Mouse (Mus musculus) left cerebral cortex, postnatal 25 days (tissue): ENCODE data around the gene Mrto4. TPM values are rescaled to one million over a fixed set of nuclear protein-coding genes. Genes with fewer than 3 reads are reported as not detected.
A peak's percentile ranks its signal among the peaks of the same experiment; 100 is the strongest.

ENCODE experiments used
- DNase-seq, 2 experiments: peaks; one replicate each; pipeline ENCODE4 v3.0.0; 2022; ENCODE audit warnings: low spot score in 2 of 2, mixed read lengths in 1 of 2
- intact Hi-C: fragments of 180-260 bp; cut with DNase I; formaldehyde crosslinking; loops from one replicate; pipeline ENCODE4 v1.15.1; 2025
- total RNA-seq, 2 experiments: library from RNA; stranded (reverse); gene quantifications; 2 replicates each; pipeline ENCODE4 v1.2.3; 2021

The Mrto4 gene
- total RNA-seq, 2 experiments from 2014 or later: 43.3 to 45.7 TPM

DNA sequence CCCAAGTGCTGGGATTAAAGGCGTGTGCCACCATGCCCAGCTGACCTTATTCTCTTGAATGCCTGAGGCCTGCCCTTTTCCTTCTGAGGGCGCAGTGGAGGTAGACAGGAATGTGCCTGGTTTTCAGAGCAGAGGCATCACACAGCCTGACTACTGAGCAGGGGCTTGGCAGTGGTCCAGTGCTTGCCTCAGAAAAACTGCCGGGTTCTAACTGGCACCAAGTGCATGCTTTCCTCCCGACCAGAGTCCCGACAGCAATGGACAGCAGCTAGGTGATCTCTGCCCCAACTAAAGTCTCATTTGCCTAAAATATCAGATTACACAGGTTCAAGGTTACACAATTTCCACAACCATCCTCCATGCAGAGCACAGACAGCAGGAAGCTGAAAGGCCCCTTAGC lies 8.7 kb downstream of the Mrto4 start:
- intact Hi-C loops: no loop called here
- peak; percentile 34 to 48 for DNase-seq

GRCm38 (mm10) chr4:139341556-139342233 lies 10.7 kb downstream of the Mrto4 start:
- DNase-seq: no peak
- intact Hi-C loops: no loop called here

DNA sequence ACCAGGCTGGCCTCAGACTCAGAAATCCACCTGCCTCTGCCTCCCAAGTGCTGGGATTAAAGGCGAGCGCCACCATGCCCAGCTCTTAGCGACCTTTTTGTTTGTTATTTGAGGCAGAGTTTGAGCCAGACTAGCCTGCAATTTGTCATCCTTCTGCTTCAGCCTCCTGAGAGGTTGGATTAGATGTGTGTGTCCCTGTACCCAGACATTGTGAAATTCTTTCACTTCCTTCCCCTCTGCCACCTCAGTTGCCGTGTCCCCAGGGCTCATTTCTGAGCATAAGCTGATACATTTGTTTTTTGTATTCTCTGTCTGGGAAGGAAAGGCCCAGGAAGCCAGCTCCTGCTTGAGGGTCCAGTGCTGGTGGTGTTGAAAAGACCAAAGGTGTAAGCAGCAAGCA lies 11.5 kb downstream of the Mrto4 start:
- intact Hi-C loops: no loop called here
- no peak for DNase-seq

GRCm38 (mm10) chr4:139338145-139338544 lies 14.2 kb downstream of the Mrto4 start:
- intact Hi-C loops: no loop called here
- DNase-seq: no peak

DNA sequence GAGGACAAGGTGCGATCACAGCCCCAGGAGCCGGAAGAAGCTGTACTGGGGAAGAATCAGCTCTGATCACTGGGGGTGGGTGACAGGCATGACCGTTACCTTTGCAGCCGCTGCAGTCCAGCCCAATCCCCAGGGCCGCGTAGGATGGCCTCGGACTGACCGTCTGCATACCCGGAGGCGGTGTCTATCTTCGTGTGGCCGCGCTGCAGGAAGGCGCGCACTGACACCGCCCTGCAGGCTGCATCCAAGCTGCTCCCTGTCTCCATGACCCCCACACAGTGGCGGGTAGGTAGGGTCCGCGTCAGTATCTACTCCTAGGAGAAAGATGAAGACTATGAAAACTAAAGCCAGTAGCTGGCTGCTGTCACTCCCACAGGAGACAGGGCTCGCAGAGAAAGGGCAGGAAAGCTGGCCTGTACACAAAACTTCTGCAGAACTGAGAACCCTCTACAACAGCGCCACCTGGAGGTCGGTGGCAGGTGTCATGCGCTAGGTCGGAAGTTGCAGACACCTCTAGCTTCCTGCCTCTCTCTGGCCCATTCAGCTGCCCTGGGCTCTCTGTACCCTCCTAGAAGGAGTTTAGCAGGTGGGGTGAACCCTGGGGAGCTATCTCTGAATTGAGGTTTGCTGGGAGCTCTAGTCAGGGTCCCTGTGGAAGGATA lies 15.4 kb downstream of the Mrto4 start:
- intact Hi-C loops: no loop called here
- peak; percentile 39 for DNase-seq

- intact Hi-C loops: no loop called here
- no peak for DNase-seq
Observed at GRCm38 (mm10) chr4:139335507-139335906, 16.9 kb downstream of the Mrto4 start.

DNA sequence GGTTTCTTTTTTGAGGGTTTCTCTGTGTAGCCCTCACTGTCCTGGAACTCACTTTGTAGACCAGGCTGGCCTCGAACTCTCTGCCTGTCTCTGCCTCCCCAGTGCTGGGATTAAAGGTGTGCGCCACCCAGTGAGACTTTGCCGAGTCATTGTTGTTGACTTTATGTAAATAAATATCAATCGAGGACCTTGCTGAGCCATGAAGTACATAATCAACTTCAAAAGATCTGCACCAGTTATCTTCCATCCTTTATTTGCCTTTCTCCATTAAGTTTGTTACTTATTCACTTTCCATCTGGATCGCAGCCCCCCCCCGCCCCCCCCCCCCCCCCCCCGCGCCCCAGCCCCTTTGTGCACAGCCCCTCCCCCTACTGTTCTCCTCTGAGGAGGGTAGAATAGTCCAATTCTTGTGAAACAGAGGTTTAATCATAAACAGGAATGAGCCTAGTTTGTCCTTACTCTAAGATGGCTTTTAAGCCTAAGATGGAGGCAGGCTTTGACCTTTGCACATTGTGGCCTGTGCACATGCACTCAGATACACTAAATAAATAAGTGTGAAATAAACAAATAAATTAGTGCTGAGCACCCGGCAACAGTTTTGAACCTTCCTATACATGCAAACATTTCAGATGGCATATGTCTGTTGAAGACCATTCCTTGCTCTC lies 17.6 kb downstream of the Mrto4 start:
- intact Hi-C loops: loop anchor here (5.0 kb wide), 1 partner anchor 247 kb away; no protein-coding TSS in a partner anchor
- no peak for DNase-seq

DNA sequence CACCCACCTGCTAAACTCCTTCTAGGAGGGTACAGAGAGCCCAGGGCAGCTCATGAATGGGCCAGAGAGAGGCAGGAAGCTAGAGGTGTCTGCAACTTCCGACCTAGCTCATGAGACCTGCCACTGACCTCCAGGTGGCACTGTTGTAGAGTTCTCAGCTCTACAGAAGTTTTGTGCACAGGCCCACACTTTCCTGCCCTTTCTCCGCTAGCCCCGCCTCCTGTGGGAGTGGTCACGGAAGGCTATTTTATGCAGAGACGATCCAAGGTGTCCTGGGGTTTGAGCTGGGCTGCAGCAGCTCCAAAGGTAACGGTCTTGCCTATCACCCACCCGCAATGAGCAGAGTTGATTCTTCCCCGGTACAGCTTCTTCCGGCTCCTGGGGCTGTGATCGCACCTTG lies 21.8 kb downstream of the Mrto4 start:
- intact Hi-C loops: loop anchor here (5.0 kb wide), 1 partner anchor 243 kb away; no protein-coding TSS in a partner anchor

DNA sequence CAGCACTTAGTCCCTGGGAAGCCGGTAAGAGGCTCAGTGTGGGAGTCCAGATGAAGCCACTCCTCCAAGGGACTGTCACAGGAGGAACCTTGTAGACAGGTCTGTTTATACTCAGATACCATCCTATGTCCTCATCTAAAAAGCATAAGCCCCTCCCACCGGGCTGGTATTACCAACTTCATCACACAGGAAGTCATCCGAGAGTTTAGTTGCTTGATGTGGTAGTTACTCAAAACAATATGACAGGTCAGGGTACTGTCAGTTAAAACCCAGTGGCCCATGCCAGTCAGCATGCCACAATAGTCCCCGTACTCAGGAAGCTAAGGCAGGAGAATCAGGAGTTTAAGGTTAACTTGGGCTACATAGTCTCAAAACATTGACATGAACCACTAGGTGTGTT lies 32.6 kb downstream of the Mrto4 start:
- intact Hi-C loops: loop anchor here (10.0 kb wide), 1 partner anchor 395 kb away; no protein-coding TSS in a partner anchor
- no peak for DNase-seq

More for the DNA sequence above, 21.8 kb downstream of the Mrto4 start:
- no peak for DNase-seq

DNA sequence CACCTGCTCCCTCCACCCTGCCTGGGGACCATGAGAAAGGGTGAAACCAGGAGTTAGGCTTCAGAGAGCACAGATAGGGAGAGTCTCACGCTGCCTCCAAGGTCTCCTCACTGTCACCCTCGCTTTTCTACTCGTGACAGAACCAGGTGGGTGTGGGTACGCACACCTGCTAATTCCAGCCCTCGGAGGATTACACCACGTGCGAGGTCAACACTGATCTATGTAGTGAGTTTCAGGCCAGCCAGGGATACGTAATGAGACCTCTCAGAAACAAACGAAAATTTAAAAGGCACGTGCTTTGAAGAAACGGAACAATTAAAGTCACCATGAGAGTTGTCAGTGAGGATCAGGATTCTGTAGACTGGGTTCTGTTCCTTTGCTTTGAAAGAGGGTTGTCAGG lies 33.9 kb downstream of the Mrto4 start:
- intact Hi-C loops: no loop called here
- DNase-seq: no peak

- DNase-seq: no peak
- intact Hi-C loops: no loop called here
Observed at GRCm38 (mm10) chr4:139312632-139313031, 39.7 kb downstream of the Mrto4 start.

- no peak for DNase-seq
- intact Hi-C loops: no loop called here
Observed at GRCm38 (mm10) chr4:139311707-139312106, 40.7 kb downstream of the Mrto4 start.

DNA sequence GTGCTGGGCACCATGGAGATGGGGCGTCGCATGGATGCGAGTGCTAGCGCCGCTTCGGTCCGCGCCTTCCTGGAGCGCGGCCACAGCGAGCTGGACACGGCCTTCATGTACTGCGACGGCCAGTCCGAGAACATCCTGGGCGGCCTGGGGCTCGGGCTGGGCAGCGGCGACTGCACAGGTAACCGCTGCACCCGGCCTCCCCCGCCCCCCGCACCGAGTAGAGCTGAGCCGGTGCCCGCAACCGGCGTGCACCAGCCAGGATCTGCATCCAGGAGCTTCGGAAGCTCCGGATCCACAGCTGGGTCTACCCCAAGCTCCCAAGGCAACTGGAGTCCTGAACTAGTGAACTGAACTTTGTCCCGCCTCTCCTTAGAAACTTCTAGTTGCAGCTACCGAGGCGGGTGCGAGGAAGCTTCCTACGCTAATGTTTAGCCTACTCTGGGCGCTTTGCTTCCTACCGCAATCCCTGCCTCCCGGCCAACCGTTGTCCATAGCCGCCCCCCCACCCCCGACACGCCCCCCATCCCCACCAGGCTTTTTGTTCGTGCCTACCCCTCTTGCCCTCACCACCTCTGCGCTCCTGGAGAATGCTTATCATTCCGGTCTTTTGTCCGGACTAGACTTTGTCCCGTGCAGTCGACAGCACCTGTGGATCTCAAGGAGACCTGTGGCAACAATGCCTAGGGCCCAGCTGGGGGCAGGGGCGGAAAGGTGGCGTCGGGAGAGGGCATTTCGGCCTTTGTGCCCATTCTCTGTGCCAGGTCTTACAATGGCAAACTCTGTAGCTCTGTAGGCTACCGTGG lies 41.3 kb downstream of the Mrto4 start:
- intact Hi-C loops: loop anchor here (1.0 kb wide), 2 partner anchors 41 to 119 kb away; partner anchors contain the start of genes Capzb, Emc1, Mrto4 and Ubr4
- no peak for DNase-seq

DNA sequence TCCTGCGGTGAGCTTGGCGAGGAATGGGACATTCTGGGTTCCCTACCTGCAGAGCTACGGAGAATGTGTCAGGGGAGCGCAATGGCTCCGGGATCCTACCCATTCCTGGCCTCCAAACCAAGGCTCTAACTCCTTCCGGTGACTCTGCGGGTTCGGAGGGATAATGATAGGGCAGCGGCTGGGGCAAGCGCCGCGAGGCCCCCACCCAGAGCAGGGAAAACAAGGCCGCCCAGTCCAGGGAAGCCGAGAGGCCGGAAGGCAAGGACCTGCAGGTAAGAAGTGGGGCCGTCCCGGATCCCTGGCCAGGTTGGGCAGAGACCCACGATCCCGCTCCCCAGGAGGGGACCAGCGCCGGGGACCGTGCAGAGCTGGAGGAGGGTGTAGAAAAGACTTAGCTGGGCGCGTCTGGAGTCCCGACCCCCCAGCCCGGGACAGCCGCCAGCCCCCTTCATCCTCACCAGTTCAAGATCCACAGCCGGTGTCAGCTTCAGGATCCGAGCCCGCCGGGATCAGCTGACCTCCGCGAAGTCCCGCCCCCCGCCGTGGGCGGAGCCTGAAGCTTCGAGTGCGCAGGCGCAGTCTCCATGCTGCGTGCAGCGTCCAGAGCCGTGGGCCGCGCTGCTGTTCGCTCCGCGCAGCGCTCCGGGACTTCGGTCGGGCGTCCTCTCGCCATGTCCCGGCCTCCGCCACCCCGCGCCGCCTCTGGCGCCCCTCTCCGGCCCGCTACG lies 42.0 kb downstream of the Mrto4 start, which contains the start of the genes Pqlc2 and Akr7a5:
Gene Pqlc2 (minus strand): TSS at position 538 of the 728 bp plus-strand sequence.
Gene Akr7a5 (plus strand): TSS at position 574 of the 728 bp plus-strand sequence.
- peak; percentile 97 to 98 for DNase-seq
- intact Hi-C loops: loop anchor here (1.0 kb wide), 2 partner anchors 42 to 118 kb away; partner anchors contain the start of genes Capzb, Emc1, Mrto4 and Ubr4

GRCm38 (mm10) chr4:139309651-139310050 lies 42.7 kb downstream of the Mrto4 start:
- no peak for DNase-seq
- intact Hi-C loops: loop anchor here (1.0 kb wide), 2 partner anchors 43 to 117 kb away; partner anchors contain the start of genes Capzb, Emc1, Mrto4 and Ubr4

- DNase-seq: no peak
- intact Hi-C loops: no loop called here
Observed at GRCm38 (mm10) chr4:139307916-139308315, 44.5 kb downstream of the Mrto4 start.

GRCm38 (mm10) chr4:139305521-139305920 lies 46.9 kb downstream of the Mrto4 start:
- intact Hi-C loops: no loop called here
- DNase-seq: no peak

- DNase-seq: no peak
Observed at GRCm38 (mm10) chr4:139302241-139302640, 50.1 kb downstream of the Mrto4 start.

GRCm38 (mm10) chr4:139301780-139302179 lies 50.6 kb downstream of the Mrto4 start:
- intact Hi-C loops: no loop called here
- DNase-seq: no peak

More at GRCm38 (mm10) chr4:139302241-139302640, 50.1 kb downstream of the Mrto4 start:
- intact Hi-C loops: no loop called here
